7 mouse cellular contexts compared by ENCODE assay signal in genomic region chr4:153417164-153417896, GRCm38 (mm10).
DNase-seq lines count a peak whose midpoint lies in the region; ATAC-seq lines count a peak whose summit lies in the region.

No protein-coding gene starts in this region.

- no peaks in the 10 kb centered on the region for H3K4me1 ChIP-seq in lung, embryonic 15.5 days
- peaks cover 5% of the 10 kb centered on the region; the same call in 1 of the 2 replicates for H3K4me1 ChIP-seq in embryonic facial prominence, embryonic 14.5 days (ENCODE audit: control insufficient read depth, insufficient read depth, low read length)
- peaks cover 13% of the 10 kb centered on the region for H3K4me1 ChIP-seq in intestine, embryonic 16.5 days (ENCODE audit: control insufficient read depth, insufficient read depth, low read length)
- peaks cover 7% of the 10 kb centered on the region; the same call in 1 of the 2 replicates for H3K4me1 ChIP-seq in stomach, embryonic 14.5 days (ENCODE audit: control insufficient read depth, insufficient read depth, low read length)

- ATAC-seq in lung, embryonic 15.5 days (ENCODE audit: borderline replicate concordance, extremely low read depth, low FRiP score, low TSS enrichment), result peak; percentile 49
- peak; percentile 66 for ATAC-seq in embryonic facial prominence, embryonic 14.5 days (ENCODE audit: low read depth)
- peak; percentile 59 for ATAC-seq in intestine, embryonic 16.5 days
- peak; percentile 57; the same call in 1 of the 2 replicates for ATAC-seq in stomach, embryonic 14.5 days (ENCODE audit: insufficient number of reproducible peaks, insufficient read depth, low FRiP score, low read depth)
- ATAC-seq in inflammation-experienced regulatory T-cells, adult 6 months, result no peak

- peaks cover 16% of the 10 kb centered on the region; the same call in 1 of the 2 replicates for H3K27me3 ChIP-seq in lung, embryonic 15.5 days
- H3K27me3 ChIP-seq in embryonic facial prominence, embryonic 14.5 days (replicated peaks; ENCODE audit: control insufficient read depth, insufficient read depth, low read length), result peaks cover 5% of the 10 kb centered on the region; the same call in 1 of the 2 replicates
- no peaks in the 10 kb centered on the region for H3K27me3 ChIP-seq in intestine, embryonic 16.5 days (replicated peaks; ENCODE audit: control insufficient read depth, insufficient read depth, low read length)
- no peaks in the 10 kb centered on the region for H3K27me3 ChIP-seq in stomach, embryonic 14.5 days (ENCODE audit: control insufficient read depth, insufficient read depth, low read length)

- WGBS in lung, embryonic 15.5 days, result 8% methylated on average over 23 of the region's 23 CpGs
- WGBS in embryonic facial prominence, embryonic 14.5 days, result 2% methylated on average over 21 of the region's 23 CpGs
- WGBS in intestine, embryonic 16.5 days, result 4% methylated on average over 23 of the region's 23 CpGs
- 3% methylated on average over 23 of the region's 23 CpGs for WGBS in stomach, embryonic 14.5 days

- H3K4me3 ChIP-seq in lung, embryonic 15.5 days, result 0 out of 2 replicates have a peak overlapping the region, but pooled peaks have one; percentile 3
- H3K4me3 ChIP-seq in embryonic facial prominence, embryonic 14.5 days (ENCODE audit: low read depth, low read length), result peak overlapping the region; percentile 20
- peak overlapping the region; percentile 21 for H3K4me3 ChIP-seq in intestine, embryonic 16.5 days (ENCODE audit: low read length)
- H3K4me3 ChIP-seq in stomach, embryonic 14.5 days (ENCODE audit: low read depth, low read length), result peak overlapping the region; percentile 12; the same call in 1 of the 2 replicates

- no peak overlapping the region for H3K9ac ChIP-seq in lung, embryonic 15.5 days
- peak overlapping the region; percentile 27; the same call in 1 of the 2 replicates for H3K9ac ChIP-seq in embryonic facial prominence, embryonic 14.5 days (ENCODE audit: low read depth, low read length)
- H3K9ac ChIP-seq in intestine, embryonic 16.5 days (ENCODE audit: low read depth, low read length), result no peak overlapping the region
- no peak overlapping the region for H3K9ac ChIP-seq in stomach, embryonic 14.5 days (replicated peaks; ENCODE audit: low read depth, low read length)

- no peak overlapping the region for H3K27ac ChIP-seq in lung, embryonic 15.5 days
- H3K27ac ChIP-seq in embryonic facial prominence, embryonic 14.5 days (replicated peaks; ENCODE audit: low read depth, low read length), result no peak overlapping the region
- H3K27ac ChIP-seq in intestine, embryonic 16.5 days (ENCODE audit: low read length), result no peak overlapping the region
- H3K27ac ChIP-seq in stomach, embryonic 14.5 days (ENCODE audit: low read length), result no peak overlapping the region

- no peak for DNase-seq in lung, adult 18-20 months
- DNase-seq in embryonic facial prominence, embryonic 14.5 days (ENCODE audit: low spot score), result peak; percentile 12
- DNase-seq in MN1 (ENCODE audit: low spot score), result no peak

- no peaks in the 10 kb centered on the region for H3K9me3 ChIP-seq in lung, embryonic 15.5 days
- no peaks in the 10 kb centered on the region for H3K9me3 ChIP-seq in embryonic facial prominence, embryonic 14.5 days (ENCODE audit: control insufficient read depth, low read length)
- no peaks in the 10 kb centered on the region for H3K9me3 ChIP-seq in intestine, embryonic 16.5 days (ENCODE audit: control insufficient read depth, low read length)
- H3K9me3 ChIP-seq in stomach, embryonic 14.5 days (ENCODE audit: control insufficient read depth, low read depth, low read length), result no peaks in the 10 kb centered on the region

- H3K36me3 ChIP-seq in lung, embryonic 15.5 days, result no peaks in the 10 kb centered on the region
- no peaks in the 10 kb centered on the region for H3K36me3 ChIP-seq in embryonic facial prominence, embryonic 14.5 days (ENCODE audit: control insufficient read depth, insufficient read depth, low read length)
- no peaks in the 10 kb centered on the region for H3K36me3 ChIP-seq in intestine, embryonic 16.5 days (ENCODE audit: control insufficient read depth, insufficient read depth, low read length)
- H3K36me3 ChIP-seq in stomach, embryonic 14.5 days (ENCODE audit: control insufficient read depth, insufficient read depth, low read length), result no peaks in the 10 kb centered on the region

- peak overlapping the region; percentile 30 for H3K4me2 ChIP-seq in lung, embryonic 15.5 days
- peak overlapping the region; percentile 48 for H3K4me2 ChIP-seq in embryonic facial prominence, embryonic 14.5 days (ENCODE audit: low read depth, low read length)
- H3K4me2 ChIP-seq in intestine, embryonic 16.5 days (ENCODE audit: low read depth, low read length), result peak overlapping the region; percentile 51
- peak overlapping the region; percentile 23; the same call in 1 of the 2 replicates for H3K4me2 ChIP-seq in stomach, embryonic 14.5 days (replicated peaks; ENCODE audit: low read depth, low read length)
